Mouse (Mus musculus) cerebellum, adult 11-12 months (tissue): ENCODE results near the gene Izumo2.
A peak's percentile ranks its signal among the peaks of the same experiment; 100 is the strongest.
"Not testable (repeated sequence)": the region's sequence is repeated elsewhere in the genome, so short reads cannot be mapped to it uniquely, and the experiment has no call there.

Experiments
- DNase-seq: peaks from one replicate; pipeline ENCODE4 v3.0.0; 2022

Izumo2 gene

DNA sequence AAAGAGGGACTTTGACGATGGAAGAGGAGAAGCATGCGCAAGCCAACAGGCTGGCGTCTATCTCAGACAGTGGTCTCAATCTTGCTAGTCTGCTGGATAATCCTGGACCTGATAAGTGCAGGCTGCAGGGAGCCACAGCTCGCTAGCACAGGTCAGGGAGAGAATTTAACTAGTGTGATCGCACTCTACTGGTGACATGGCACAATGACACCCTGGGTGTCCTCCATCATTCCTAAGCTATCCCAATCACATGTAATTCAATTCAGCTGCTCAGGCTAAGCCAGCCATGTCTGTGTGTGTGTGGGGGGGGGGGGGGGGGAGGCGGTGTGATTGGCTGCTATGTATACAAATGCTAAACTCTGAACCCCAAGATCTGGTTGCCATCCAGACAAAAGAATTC lies 6.6 kb upstream of the Izumo2 start:
- peak; percentile 63 for DNase-seq

DNA sequence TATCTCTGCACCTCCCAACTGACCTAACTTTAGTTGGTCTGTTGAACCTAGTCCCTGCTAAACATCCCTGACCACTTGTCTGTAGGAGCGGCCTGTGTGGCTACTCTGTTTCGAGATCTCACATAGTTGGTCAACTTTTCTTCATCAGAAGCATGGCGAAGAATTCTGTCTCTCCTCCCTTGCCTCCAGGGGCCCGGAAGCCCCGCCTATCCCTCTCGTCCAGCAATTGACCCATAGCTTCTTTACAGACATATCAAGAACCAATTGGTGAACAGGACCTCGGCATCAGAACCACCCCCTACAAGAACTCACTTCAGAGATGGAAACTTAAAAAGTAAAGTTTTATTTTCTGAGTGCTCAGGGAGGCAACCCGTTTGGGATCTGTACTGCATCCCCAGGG lies 5.6 kb upstream of the Izumo2 start:
- DNase-seq = no peak

DNA sequence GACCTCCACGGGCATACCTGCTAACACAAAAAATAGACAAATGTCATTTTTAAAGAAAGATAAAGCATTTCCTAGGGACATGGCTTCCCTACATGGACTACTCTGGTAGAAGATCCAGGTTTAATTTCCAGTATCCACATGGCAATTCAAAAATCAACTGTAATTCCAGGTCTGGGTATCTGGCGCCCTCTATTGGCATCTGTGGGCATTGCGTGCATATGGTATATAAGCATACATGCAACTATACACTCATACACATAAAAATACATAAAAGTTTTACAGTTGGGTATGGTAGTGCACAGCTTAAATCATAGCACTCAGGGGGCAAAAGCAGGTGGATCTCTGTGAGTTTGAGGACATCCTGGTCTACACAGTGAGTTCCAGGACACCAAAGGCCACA lies 4.2 kb upstream of the Izumo2 start:
- no peak for DNase-seq

DNA sequence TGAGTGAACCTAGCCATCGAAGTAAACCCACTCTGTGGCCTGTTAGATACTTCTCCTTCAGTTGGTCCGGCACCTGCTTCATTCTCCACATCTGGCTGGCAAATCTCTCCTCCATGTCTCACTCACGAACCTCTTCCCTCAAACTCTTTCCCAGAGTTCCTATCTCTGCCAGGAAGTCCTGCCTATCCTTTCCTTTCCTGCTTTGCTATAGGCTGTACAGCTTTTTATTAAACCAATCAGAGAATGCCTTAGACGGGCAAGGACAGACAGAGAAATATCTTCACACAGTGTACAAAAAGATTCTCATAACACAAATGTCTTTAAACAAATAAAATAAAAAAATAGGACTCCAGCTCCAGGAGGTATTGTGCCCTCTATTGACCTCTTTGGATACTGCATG lies 3.5 kb upstream of the Izumo2 start:
- no peak for DNase-seq

DNA sequence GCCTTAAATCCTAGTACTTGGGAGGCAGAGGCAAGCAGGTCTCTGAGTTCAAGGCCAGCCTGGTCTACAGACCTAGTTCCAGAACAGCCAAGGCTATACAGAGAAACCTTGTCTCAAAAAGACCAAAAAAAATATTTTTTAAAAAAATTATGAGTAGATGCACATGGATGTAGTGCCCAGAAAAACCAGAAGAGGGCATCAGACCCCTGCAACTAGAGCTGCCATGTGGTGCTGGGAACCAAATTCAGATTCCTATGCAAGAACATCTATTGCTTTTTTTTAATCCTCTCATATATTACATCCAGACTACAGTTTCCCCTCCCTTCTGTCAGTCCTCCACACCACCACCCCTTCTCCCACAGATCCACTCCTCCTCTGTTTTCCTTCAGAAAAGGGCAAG lies 2.2 kb upstream of the Izumo2 start:
- no peak for DNase-seq

DNA sequence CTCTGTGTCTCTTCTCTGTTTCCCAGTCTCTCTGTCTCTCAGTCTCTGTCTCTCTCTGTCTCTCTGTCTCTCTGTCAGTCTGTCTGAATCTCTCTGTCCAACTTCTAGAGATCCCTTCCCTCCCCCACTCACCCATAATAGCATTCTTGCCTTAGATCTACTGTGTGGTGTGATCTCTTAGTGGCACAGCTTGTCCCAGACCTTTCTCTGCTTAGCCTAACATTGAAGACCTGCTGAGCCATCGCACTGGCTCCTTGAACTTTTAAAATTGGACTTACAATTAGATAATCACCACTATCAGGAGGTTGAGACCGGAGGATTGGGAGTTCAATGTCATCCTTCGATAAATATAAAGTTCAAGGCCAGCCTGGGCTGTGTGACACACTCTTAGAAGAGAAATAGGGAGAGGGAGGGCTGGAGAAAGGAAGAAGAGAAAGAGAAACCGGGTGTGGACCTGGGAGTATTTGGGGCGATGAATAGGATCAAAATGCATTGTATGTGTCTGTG lies 1.3 kb upstream of the Izumo2 start:
- DNase-seq = no peak

DNA sequence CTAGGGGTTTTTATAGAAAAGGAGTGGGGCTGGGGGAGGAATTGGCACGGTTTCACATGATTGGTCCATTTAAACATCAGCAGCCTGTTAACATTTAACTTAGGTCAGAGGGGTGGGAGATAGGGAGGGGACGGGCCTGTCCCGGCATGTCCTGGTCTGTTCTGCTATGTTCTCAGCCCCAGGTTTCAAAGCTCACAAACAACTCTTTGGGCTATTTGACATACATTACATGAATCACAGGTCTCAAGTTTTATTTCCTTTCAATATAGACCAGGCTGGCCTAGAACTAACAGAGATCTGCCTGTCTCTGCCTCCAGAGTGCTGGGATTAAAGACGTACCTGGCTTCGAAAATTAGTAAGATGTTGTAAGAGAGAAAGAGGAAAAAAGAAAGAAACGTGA lies 449 bp upstream of the Izumo2 start:
- DNase-seq = not testable (repeated sequence)

DNA sequence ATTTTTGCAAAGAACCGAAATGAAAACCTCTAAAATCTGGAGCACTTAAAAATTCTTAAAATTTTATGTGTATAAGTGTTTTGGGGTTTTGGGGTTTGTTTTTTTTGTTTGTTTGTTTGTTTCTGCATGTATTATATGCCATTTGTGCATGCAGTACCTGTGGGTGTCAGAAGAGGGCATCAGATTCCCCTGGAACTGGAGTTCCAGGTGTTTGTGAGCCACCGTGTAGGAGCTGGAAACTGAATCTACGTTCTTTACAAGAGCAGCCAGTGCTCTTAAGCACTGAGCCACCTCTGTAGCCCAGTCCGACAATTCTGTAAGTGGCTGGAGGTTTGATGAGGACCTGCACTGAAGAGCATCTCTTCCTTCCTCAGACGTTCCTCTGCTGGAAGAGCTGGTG lies 1.3 kb downstream of the Izumo2 start:
- DNase-seq = no peak

DNA sequence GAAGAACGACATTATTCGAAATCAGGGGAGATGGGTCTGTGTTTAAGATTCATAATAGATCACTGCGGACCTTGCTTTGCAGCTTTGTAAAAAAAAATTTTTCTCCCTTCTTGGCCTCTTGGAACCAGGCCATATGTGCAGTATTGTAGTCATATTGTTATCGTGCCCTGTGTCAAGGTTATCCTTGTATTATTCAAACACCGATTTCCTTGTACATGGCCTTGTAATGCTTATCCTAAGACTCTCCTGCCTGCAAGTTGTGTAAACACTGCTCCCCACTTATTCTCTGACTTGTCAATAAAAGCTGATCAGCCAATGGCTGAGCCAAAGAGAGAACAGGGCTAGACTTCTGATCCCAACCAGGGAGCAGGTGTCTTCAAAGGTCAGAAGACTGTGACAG lies 13.5 kb downstream of the Izumo2 start:
- DNase-seq = no peak

DNA sequence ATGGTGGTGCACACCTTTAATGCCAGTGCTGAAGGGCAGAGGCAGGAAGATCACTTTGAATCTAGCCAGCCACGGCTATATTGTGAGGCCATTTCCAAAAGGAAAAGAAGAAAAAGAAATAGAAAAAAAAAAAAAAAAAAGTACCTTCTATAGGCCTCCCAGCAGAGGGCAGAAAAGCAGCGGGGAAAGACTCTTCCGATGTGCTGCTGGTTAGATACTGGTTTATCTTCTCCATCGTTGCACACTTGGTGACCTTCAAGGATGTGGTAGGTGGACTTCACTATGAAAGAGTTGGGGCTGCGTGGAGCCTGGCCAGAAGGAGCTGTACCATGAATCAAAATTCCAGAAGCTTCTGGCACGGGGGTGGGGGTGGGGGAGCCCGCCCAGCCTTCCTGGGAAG lies 15.8 kb downstream of the Izumo2 start:
- DNase-seq = no peak

DNA sequence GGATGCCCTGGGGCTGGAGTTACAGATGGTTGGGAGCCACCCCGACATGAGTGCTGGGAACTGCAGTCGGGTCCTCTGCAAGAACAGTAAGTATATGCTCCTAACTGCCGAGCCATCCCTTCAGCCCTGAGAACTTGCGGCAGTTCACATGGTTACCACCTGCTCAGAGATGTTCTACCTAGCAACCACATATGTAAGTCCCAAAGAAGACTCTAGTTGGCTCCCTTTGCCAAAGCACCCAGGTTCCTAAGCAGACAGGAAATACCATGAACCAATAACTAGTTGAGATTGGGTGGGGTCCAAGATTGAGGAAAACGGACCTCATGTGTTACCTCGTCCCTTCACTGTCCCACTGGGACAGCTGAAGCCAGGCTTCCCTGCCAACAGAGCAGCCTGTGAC lies 17.8 kb downstream of the Izumo2 start:
- DNase-seq = no peak

DNA sequence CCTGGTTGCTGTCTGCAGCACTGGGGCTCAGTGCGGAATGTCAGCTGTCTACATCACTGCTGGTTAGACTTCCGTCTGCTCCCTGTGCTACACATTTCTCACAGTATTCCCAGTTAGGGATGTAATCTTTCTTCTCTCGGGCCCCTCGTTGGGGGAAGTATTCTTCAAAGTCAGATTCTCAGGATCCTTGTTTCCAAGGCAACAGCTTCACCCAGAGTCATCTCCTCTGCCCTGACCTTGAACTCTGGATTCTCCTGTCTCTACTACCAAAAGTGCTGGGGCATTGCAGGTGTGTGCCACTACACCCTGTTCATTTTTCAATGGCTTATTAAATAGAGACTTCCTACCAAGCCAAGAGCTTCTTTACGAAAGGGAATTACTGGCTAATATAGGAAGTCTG lies 18.6 kb downstream of the Izumo2 start:
- no peak for DNase-seq

DNA sequence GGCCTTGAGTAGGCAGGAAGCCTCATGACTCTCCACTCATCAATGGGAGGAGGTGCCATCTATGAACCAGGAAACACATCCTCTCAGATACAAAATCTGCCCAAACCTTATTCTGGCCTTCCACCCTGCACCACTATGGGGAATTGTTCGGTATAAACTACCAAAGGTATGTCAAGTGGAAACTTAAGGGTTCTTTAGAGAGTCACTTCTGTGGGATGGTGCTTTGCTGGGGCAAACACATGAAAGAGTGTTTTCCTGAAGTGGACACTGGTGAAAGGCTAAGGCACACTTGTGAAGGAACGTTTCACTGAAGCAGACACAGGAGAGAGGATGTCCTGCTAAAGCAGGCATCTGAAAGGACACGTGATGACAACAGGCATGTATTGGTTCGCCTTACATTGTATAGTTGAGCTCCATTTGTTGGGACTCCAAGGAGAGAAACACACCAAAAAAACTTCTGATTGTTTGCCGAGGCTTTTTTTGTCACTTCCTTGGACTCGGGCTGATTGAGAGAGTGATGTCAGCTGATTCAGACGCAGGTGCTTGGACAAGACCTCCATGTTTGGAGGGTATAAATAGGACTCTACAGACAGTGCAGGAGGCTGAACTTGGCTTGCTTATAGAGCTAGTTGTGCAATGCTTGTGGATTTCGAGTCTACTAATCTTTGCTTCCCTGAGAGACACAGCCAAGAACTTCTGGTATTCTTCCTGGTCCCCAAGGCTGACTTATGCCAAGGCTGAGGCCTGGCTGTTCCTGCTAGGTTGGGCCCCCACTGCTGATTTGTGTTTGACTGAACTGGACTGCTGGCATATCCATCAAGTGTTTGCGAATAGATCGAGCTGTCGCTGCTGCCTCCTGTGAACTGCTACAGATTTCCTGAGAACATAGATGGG lies 19.8 kb downstream of the Izumo2 start:
- DNase-seq = no peak

DNA sequence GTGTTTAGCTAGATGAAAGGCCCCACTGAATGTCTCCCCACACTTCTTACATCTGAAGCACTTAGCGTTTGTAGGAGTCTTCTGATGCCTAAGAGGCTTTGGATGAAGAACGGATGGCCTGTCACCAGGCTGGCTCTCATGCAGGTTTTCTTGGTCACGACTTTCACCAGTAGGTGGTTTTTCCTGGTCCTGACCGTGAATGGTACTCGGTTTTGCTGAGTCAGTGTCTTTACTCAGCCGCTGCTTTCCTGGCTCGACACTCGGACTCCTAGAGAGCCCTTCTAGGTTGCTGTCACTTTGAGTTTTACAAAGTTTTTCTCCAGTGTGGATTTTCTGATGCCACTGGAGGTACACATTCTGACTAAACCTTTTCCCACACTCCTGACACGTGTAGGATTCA lies 25.2 kb downstream of the Izumo2 start:
- no peak for DNase-seq

DNA sequence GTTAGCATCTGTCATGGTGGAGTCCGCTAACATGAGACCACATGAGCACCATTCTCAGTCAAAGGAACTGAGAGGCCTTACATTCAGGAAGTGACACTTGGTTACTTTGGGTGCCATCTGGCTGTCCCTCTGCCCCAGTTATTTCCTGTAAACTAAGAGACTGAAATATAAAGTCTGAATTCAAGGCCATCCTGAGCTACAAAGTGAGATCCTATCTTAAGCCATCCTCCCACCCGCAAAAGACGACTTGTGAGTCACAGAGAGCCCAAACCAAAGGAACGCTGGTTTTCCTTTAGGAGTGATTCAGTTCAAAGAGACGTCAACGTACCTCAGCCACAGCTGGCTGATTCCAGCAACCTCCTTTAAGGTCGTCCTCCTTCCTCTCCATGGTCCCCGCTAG lies 32.8 kb downstream of the Izumo2 start:
- no peak for DNase-seq

DNA sequence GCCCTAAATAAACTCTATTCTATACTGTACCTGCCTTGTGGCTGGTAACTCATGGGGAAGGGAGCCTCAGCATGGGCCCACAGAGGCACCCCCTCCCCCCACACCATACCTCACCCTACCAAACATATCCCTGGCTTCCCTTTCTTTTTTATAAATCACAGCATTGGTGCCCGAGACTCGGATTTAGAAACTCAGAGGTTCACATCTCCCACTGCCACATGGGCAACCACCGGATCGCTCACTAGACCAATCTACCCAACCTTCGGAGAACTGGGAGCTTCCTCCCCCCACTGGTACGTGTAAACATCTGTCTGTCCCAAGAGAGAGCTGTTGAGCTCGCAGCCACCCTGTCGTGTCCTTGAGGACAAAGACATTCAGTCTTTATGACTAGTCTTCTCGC lies 35.7 kb downstream of the Izumo2 start:
- DNase-seq = no peak

DNA sequence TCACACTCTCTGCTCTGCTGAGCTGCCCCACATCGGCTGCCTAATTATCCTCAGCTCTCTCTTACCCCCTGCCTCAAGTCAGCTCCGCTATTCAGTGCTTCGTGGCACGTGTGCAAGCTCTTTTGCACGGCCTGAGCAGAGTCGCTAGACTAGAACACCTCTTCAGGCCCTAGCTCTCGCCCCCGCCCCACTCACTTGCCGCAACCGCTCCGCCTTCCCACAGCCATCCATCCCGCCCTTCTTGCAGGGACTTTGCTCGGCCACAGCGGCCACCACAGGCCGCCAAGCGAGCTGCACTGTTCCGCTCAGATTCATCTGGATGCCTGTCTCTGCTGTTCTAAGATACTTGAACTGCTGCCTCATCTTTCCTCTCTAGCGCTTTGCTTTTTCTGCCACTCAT lies 36.5 kb downstream of the Izumo2 start:
- DNase-seq = peak; percentile 68

DNA sequence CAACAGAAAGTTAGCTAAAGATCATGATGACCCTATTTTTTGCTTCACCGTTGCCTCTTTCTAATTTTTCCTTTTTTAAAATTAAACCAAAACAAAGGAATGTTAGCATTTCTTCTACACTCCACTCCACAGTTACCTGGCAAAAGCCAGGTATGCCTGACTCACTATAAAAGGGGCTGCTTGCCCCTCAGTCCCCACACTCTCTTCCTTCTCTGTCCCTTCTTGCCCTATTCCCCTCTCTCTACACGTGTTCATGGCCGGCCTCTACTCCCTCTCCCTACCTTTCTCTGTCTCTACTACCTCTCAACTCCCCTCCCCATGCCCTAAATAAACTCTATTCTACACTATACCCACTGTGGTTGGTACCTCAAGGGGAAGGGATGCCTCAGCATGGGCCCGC lies 38.6 kb downstream of the Izumo2 start:
- no peak for DNase-seq

DNA sequence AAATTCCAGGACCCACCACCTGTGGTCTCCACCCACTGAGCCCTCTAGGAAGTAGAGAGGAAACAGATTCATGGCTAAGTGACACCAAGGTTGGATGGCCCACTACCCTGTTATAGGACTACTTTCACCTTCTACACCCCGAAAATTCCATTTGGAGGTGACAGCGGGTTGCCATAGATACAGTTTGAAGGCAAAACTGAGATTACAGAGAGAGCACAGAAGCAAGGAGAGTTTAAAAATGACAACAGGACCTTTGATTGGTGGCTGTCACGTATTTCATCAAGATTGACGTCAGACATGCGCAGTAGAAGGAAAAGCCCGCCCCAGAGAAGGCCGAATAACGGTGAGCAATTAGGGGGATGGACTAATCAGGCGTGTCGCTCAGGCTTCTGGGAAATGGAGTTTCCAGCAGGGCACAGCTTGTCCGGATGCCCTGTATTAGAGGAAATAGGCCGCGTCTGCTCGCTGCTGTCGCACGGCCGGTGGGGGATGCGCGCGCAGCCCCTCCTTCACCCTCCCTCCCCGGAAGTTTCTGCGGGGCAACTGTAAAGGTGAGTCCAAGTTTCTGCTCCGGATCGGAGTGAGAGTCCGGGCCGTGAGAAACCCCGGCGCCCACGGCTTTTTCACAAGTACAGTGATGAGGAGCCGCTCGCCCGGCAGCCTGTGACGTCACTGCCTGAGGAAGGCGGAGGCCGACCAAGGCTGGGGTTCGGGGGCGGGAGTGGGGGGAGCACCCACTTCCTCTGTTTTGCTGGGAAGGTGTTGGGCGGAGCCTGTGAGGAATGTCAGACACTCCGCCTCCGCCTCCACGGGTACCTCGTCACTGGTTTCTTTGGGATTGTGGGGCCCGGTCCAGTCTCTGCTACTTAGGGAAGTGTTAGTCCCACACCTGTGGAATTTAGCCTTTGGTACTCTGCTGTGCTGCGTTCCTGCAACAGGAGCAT lies 39.8 kb downstream of the Izumo2 start, which contains the start of gene Vrk3:
Gene Vrk3 (plus strand): TSS at position 313 of the 944 bp plus-strand sequence.
- DNase-seq = peak; percentile 97

DNA sequence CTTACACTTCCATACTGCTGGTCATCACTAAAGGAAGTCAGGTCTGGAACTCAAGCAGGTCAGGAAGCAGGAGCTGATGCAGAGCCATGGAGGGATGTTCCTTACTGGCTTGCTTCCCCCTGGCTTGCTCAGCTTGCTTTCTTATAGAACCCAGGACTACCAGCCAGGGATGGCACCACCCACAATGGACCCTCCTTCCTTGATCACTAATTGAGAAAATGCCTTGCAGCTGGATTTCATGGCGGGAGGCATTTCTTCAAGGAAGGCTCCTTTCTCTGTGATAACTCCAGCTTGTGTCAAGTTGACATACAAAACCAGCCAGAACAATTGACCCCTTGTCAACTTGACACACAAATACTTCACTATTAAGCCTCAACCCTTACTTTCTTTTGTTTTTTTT lies 42.4 kb downstream of the Izumo2 start, which contains the start of gene Zfp473:
Gene Zfp473 (minus strand): TSS at position 101 of the 400 bp plus-strand sequence.
- not testable (repeated sequence) for DNase-seq

DNA sequence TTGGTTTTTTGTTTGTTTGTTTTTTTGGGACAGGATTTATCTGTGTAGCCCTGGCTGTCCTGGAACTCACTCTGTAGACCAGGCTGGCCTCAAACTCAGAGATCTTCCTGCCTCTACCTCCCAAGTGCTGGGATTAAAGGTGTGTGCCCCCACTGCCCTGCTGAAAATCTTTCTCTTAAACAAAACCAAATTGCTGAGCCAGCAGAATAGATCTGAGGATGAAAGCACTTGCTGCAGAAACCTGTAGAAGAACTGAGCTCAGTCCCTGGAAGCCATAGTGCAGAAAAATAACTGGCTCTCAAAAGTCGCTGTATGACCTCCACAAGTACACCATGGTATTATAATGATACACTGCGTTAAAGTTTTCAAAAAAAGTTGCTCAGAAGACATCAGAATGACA lies 48.6 kb downstream of the Izumo2 start:
- no peak for DNase-seq

DNA sequence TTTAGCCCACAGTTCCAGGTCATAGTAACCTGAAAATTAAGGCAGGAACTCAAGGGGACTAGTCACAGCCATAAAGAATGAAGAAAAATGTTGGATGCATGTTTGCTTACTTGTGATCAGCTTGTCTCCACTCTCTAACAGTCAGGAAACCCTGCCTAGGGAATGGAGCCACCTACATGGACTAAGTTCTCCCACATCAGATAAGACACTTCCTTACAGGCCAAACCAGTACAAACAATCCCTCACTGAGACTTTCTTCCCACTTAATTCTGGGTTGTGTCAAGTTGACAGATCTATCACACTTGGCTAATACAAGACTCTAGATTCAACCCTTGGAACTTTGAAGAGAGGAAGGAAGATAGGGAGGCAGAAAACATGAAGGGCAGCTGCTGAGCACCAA lies 51.8 kb downstream of the Izumo2 start:
- no peak for DNase-seq

DNA sequence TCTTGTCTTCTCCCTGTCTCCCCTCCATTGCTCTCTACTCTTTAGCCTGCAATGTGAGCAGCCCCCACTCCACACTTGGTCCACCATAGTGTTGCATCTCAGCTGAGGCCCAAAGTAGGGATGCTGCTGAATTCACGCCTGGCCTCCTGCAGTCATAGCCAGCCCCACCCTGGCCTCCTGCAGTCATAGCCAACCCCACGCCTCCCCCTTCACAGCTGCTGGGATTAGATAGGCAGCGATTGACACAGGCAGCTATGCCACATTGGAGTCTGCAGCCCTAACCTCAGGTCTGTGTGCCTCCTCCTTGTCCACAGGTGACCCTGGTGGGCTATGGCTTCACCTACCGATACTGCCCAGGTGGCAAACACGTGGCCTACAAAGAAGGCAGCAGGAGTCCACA lies 59.6 kb downstream of the Izumo2 start:
- DNase-seq = no peak
